ENCODE assay signal across 23 mouse cellular contexts in the genomic region with DNA sequence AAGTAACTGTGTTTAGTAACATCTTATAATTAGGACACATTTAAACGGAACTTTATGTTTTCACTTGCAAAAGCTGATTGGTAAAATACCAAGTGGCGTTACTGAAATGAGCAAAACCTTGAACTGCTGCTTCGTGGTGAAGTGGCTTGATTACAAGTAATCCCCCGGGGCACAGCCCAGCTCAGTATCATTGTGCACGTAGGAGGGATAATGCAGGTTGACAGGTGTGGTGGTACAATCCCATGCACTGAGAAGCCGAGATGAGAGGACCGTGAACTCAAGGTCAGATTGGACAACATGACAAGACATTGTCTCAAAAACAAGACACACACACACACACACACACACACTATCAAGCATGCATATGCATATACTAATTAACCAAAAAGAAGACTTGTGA. TPM values are rescaled to one million over a fixed set of nuclear protein-coding genes. Genes with fewer than 3 reads are reported as not detected.
DNase-seq lines count a peak whose midpoint lies in the region; ATAC-seq lines count a peak whose summit lies in the region.
"Had no signal": no experiment of that assay in that cellular context is flagged by ENCODE, and none has a peak within 500 bp of the region (broad histone marks: within the 10 kb centered on the region; RNA-seq: fewer than 3 reads in every experiment).

No protein-coding gene starts in this region.

- 59% methylated on average over 7 of the region's 7 CpGs for WGBS in embryonic facial prominence, embryonic 11.5 days
- 67% methylated on average over 7 of the region's 7 CpGs for WGBS in midbrain, embryonic 13.5 days

- H3K9me3 ChIP-seq in embryonic facial prominence, embryonic 11.5 days (replicated peaks; ENCODE audit: control insufficient read depth, low read length), result no peaks in the 10 kb centered on the region
- H3K9me3 ChIP-seq in midbrain, embryonic 13.5 days, result 0 out of 2 replicates have a peak, but pooled peaks cover 6% of the 10 kb centered on the region
- H3K9me3 ChIP-seq: embryonic facial prominence, embryonic 13.5 days; forebrain, embryonic 13.5 days; forebrain, embryonic 15.5 days; G1E had no signal

- 0 out of 2 replicates have a peak, but pooled peaks have one; percentile 73 for ATAC-seq in embryonic facial prominence, embryonic 11.5 days (replicated peaks; ENCODE audit: insufficient number of reproducible peaks, low FRiP score, low TSS enrichment, low read depth)
- no peak for ATAC-seq in midbrain, embryonic 13.5 days
- ATAC-seq: activated CD4-positive, CD25-positive, alpha-beta regulatory T cell, adult 4 months; CD4-positive, CD25-positive, alpha-beta regulatory T cell, adult 4 months; forebrain, embryonic 13.5 days; forebrain, embryonic 15.5 days; Patski had no signal

- H3K4me3 ChIP-seq in embryonic facial prominence, embryonic 11.5 days (ENCODE audit: low read depth, low read length), result no peak overlapping the region
- H3K4me3 ChIP-seq in midbrain, embryonic 13.5 days (replicated peaks), result no peak overlapping the region
- H3K4me3 ChIP-seq: embryonic facial prominence, embryonic 13.5 days; forebrain, embryonic 13.5 days; forebrain, embryonic 15.5 days had no signal

- no peak overlapping the region for H3K27ac ChIP-seq in embryonic facial prominence, embryonic 11.5 days (replicated peaks; ENCODE audit: low read depth, low read length)
- no peak overlapping the region for H3K27ac ChIP-seq in midbrain, embryonic 13.5 days
- H3K27ac ChIP-seq: embryonic facial prominence, embryonic 13.5 days; forebrain, embryonic 13.5 days; forebrain, embryonic 15.5 days had no signal

- no peaks in the 10 kb centered on the region for H3K36me3 ChIP-seq in embryonic facial prominence, embryonic 11.5 days (replicated peaks; ENCODE audit: control insufficient read depth, insufficient read depth, low read depth, low read length)
- H3K36me3 ChIP-seq in midbrain, embryonic 13.5 days, result peaks cover 9% of the 10 kb centered on the region; the same call in 1 of the 2 replicates
- H3K36me3 ChIP-seq: forebrain, embryonic 15.5 days had no signal

- no peaks in the 10 kb centered on the region for H3K4me1 ChIP-seq in embryonic facial prominence, embryonic 11.5 days (ENCODE audit: control insufficient read depth, insufficient read depth, low read length)
- peaks cover 9% of the 10 kb centered on the region for H3K4me1 ChIP-seq in midbrain, embryonic 13.5 days (replicated peaks)
- H3K4me1 ChIP-seq: forebrain, embryonic 15.5 days had no signal

- peak; percentile 2 for DNase-seq in embryonic facial prominence, embryonic 11.5 days (ENCODE audit: low spot score)
- DNase-seq in retina, embryonic 14.5 days (ENCODE audit: low spot score), result peak; percentile 62
- DNase-seq in kidney, postnatal 14 days, result no peak
- DNase-seq in left cerebral cortex, adult 9 months (ENCODE audit: low spot score in 2 of 2), result no peak
- DNase-seq: adrenal gland, adult 8-10 months; adrenal gland, postnatal 14 days; adrenal gland, postnatal 36 days; cerebellum, adult 11-12 months; cerebellum, adult 8-10 months; cerebellum, adult 9-11 months; cerebellum, postnatal 14 days; cerebellum, postnatal 36 days; embryo, embryonic 11 days; forebrain, postnatal 0 days had no signal

- H3K27me3 ChIP-seq in embryonic facial prominence, embryonic 11.5 days (ENCODE audit: control insufficient read depth, insufficient read depth, low read length), result no peaks in the 10 kb centered on the region
- H3K27me3 ChIP-seq in midbrain, embryonic 13.5 days, result no peaks in the 10 kb centered on the region
- H3K27me3 ChIP-seq: CH12.LX; embryonic facial prominence, embryonic 13.5 days; forebrain, embryonic 13.5 days; forebrain, embryonic 15.5 days; Patski had no signal

- no peak overlapping the region for H3K9ac ChIP-seq in embryonic facial prominence, embryonic 11.5 days (replicated peaks; ENCODE audit: low read length)
- H3K9ac ChIP-seq in midbrain, embryonic 13.5 days (replicated peaks), result no peak overlapping the region
- H3K9ac ChIP-seq: embryonic facial prominence, embryonic 13.5 days; forebrain, embryonic 13.5 days; forebrain, embryonic 15.5 days; forebrain, postnatal 0 days had no signal

- H3K4me2 ChIP-seq in embryonic facial prominence, embryonic 11.5 days (ENCODE audit: low read depth, low read length), result no peak overlapping the region
- no peak overlapping the region for H3K4me2 ChIP-seq in midbrain, embryonic 13.5 days (replicated peaks)
- H3K4me2 ChIP-seq: embryonic facial prominence, embryonic 13.5 days; forebrain, embryonic 13.5 days; forebrain, embryonic 15.5 days had no signal

RNA-seq across cellular contexts. Expression of a gene that starts 18.1 kb away (rescaled TPM):
- polyA plus RNA-seq in embryonic facial prominence, embryonic 11.5 days (2014; fragmentation: Nextera tagmentation; extraction: Ambion mirVana), result 44.7 and 46.0 TPM in 2 replicates
- 37.7 and 37.9 TPM in 2 replicates for polyA plus RNA-seq in midbrain, embryonic 13.5 days (2015; fragmentation: Nextera tagmentation; extraction: Ambion mirVana)

Comparison
In these comparisons a context has a peak if more than half of its experiments do, and no peak if none do; other contexts are left out.
1. DNase-seq: peak in embryonic facial prominence, embryonic 11.5 days (single experiment) and retina, embryonic 14.5 days (single experiment); none in kidney, postnatal 14 days (single experiment) and left cerebral cortex, adult 9 months (0 of 2).